ENCODE assay signal across 9 mouse cellular contexts in genomic region chr6:48627511-48627924, GRCm38 (mm10). TPM values are rescaled to one million over a fixed set of nuclear protein-coding genes. Genes with fewer than 3 reads are reported as not detected.
A peak's percentile ranks its signal among the peaks of the same experiment; 100 is the strongest.
DNase-seq lines count a peak whose midpoint lies in the region; ATAC-seq and TF ChIP-seq lines count a peak whose summit lies in the region.
"Had no signal": no experiment of that assay in that cellular context is flagged by ENCODE, and none has a peak within 500 bp of the region (broad histone marks: within the 10 kb centered on the region; RNA-seq: fewer than 3 reads in every experiment).

No protein-coding gene starts in this region.

- no peaks in the 10 kb centered on the region; the same call in 1 of the 2 replicates for H3K79me2 ChIP-seq in CH12.LX (replicated peaks; ENCODE audit: control insufficient read depth, extremely low read depth, insufficient read depth, poor library complexity, severe bottlenecking)

- TF ChIP-seq CTCF in CH12.LX (conservative IDR thresholded peaks at IDR 0.05 in 1 of 2, IDR thresholded peaks at IDR 0.05 in 1 of 2; ENCODE audit: low read depth in 2 of 2, low read length in 2 of 2): no peak

- peak; percentile 39 for DNase-seq in adrenal gland, postnatal 14 days
- DNase-seq in adrenal gland, postnatal 4 days (ENCODE audit: low spot score in 2 of 2): no peak
- peak; percentile 8 for DNase-seq in CH12.LX (ENCODE audit: extremely low read depth)
- DNase-seq in hindbrain, embryonic 11.5 days (ENCODE audit: low spot score): no peak
- no peak for DNase-seq in embryo, embryonic 10.5 days (ENCODE audit: low spot score)
- no peak for DNase-seq in gastrocnemius, postnatal 14 days
- DNase-seq in right cerebral cortex, postnatal 36 days (ENCODE audit: low spot score in 2 of 2): no peak

- H3K4me1 ChIP-seq in CH12.LX (ENCODE audit: control insufficient read depth in 1 of 2, insufficient read depth in 2 of 2): peaks cover 10 to 28% of the 10 kb centered on the region in 2 experiments; a peak in 2 of 4 replicates
- H3K4me1 ChIP-seq in hindbrain, embryonic 11.5 days (replicated peaks; ENCODE audit: control insufficient read depth, insufficient read depth, low read length): peaks cover 2% of the 10 kb centered on the region
- peaks cover 23% of the 10 kb centered on the region for H3K4me1 ChIP-seq in limb, embryonic 13.5 days

- H3K36me3 ChIP-seq in CH12.LX (replicated peaks in 1 of 2; ENCODE audit: control insufficient read depth in 1 of 2, insufficient read depth in 1 of 2, low read length in 1 of 2): peaks cover 7 to 51% of the 10 kb centered on the region in 2 experiments
- no peaks in the 10 kb centered on the region for H3K36me3 ChIP-seq in hindbrain, embryonic 11.5 days (ENCODE audit: control insufficient read depth, insufficient read depth, low read length)
- no peaks in the 10 kb centered on the region for H3K36me3 ChIP-seq in limb, embryonic 13.5 days

- H3K4me2 ChIP-seq in CH12.LX (ENCODE audit: insufficient read depth, low read depth, poor library complexity, severe bottlenecking): peak overlapping the region; percentile 61; the same call in 1 of the 2 replicates
- H3K4me2 ChIP-seq in hindbrain, embryonic 11.5 days (replicated peaks; ENCODE audit: low read depth, low read length): peak overlapping the region; percentile 64
- H3K4me2 ChIP-seq in limb, embryonic 13.5 days (replicated peaks): peak overlapping the region; percentile 86

- H3K27ac ChIP-seq in CH12.LX (ENCODE audit: insufficient read depth, low read depth): no peak overlapping the region
- no peak overlapping the region for H3K27ac ChIP-seq in hindbrain, embryonic 11.5 days (ENCODE audit: low read depth, low read length)
- no peak overlapping the region for H3K27ac ChIP-seq in limb, embryonic 13.5 days

- intact Hi-C loops in gastrocnemius, postnatal 14 days (cut with DNase I; ENCODE audit: low total_unique reads): no loop called here

- dilution Hi-C loops in CH12.LX (cut with MboI; ENCODE audit: extremely low pct_ligation_motif_present, extremely low pct_unique_long_range_greater_than_20kb, low sequenced_read_pairs): loop anchor here (25.0 kb wide), 1 partner anchor 135 kb away; the partner anchor contains the start of gene Gimap3

- H3K27me3 ChIP-seq in CH12.LX (replicated peaks): no peaks in the 10 kb centered on the region
- peaks cover 26% of the 10 kb centered on the region for H3K27me3 ChIP-seq in hindbrain, embryonic 11.5 days (ENCODE audit: control insufficient read depth, insufficient read depth, low read length)
- peaks cover 68% of the 10 kb centered on the region for H3K27me3 ChIP-seq in limb, embryonic 13.5 days

- WGBS in hindbrain, embryonic 11.5 days: 2% methylated on average over 7 of the region's 7 CpGs
- 3% methylated on average over 7 of the region's 7 CpGs for WGBS in limb, embryonic 13.5 days

- no peaks in the 10 kb centered on the region for H3K9me3 ChIP-seq in CH12.LX (replicated peaks; ENCODE audit: low read length)
- no peaks in the 10 kb centered on the region for H3K9me3 ChIP-seq in hindbrain, embryonic 11.5 days (ENCODE audit: control insufficient read depth, low read length)
- H3K9me3 ChIP-seq in limb, embryonic 13.5 days: no peaks in the 10 kb centered on the region

- in situ Hi-C loops in CH12.LX (cut with MboI; ENCODE audit: low pct_ligation_motif_present, low pct_unique_long_range_greater_than_20kb, low sequenced_read_pairs): loop anchor here (5.0 to 25.0 kb wide), 2 partner anchors 70 to 335 kb away; partner anchors contain the start of gene Doxl2

- ATAC-seq in hindbrain, embryonic 11.5 days (ENCODE audit: low FRiP score): no peak
- no peak for ATAC-seq in limb, embryonic 13.5 days (ENCODE audit: low FRiP score, low read depth)

- H3K4me3 ChIP-seq in CH12.LX (replicated peaks in 1 of 3; ENCODE audit: low read depth in 2 of 3, low read length in 2 of 3, poor library complexity in 1 of 3): peak overlapping the region; percentile 55 to 65 (median 61)
- peak overlapping the region; percentile 37 for H3K4me3 ChIP-seq in hindbrain, embryonic 11.5 days (ENCODE audit: low read depth, low read length)
- H3K4me3 ChIP-seq in limb, embryonic 13.5 days: peak overlapping the region; percentile 53

- TF ChIP-seq RAD21 in CH12.LX (IDR thresholded peaks at IDR 0.05; ENCODE audit: low read depth, low read length): no peak

- no peak for TF ChIP-seq EP300 in CH12.LX (IDR thresholded peaks at IDR 0.05; ENCODE audit: low read length)

- H3K9ac ChIP-seq in CH12.LX (ENCODE audit: insufficient read depth, low read depth): peak overlapping the region; percentile 62
- H3K9ac ChIP-seq in hindbrain, embryonic 11.5 days (ENCODE audit: low read depth, low read length): no peak overlapping the region
- peak overlapping the region; percentile 66 for H3K9ac ChIP-seq in limb, embryonic 13.5 days

- no peak for TF ChIP-seq POLR2A in CH12.LX (IDR thresholded peaks at IDR 0.05; ENCODE audit: low read depth, low read length)

TF ChIP-seq in CH12.LX, 34 proteins besides CTCF, POLR2A, EP300 and RAD21:
- TF ChIP-seq ZC3H11A (IDR thresholded peaks at IDR 0.05; ENCODE audit: low read depth, low read length) (no peak), POLR2AphosphoS2 (IDR thresholded peaks at IDR 0.05; ENCODE audit: low read depth, low read length) (no peak), GABPA (IDR thresholded peaks at IDR 0.05; ENCODE audit: insufficient replicate concordance, low read depth, low read length) (no peak), JUN (IDR thresholded peaks at IDR 0.05; ENCODE audit: insufficient read depth, low read depth, low read length) (no peak), ZKSCAN1 (IDR thresholded peaks at IDR 0.05; ENCODE audit: borderline replicate concordance, low read depth, low read length) (no peak), IRF4 (IDR thresholded peaks at IDR 0.05; ENCODE audit: low read depth, low read length) (no peak), BHLHE40 (IDR thresholded peaks at IDR 0.05; ENCODE audit: low read depth, low read length) (no peak), CHD2 (IDR thresholded peaks at IDR 0.05; ENCODE audit: low read length) (no peak), PAX5 (IDR thresholded peaks at IDR 0.05; ENCODE audit: low read length) (no peak)

RNA-seq across cellular contexts. Expression of gene AI854703, which starts 1.0 kb away (rescaled TPM):
- 1.8 and 3.1 TPM in 2 replicates for total RNA-seq in adrenal gland, postnatal 14 days (2021)
- 1 to 10 TPM; 2.1 to 3.3 TPM for total RNA-seq in adrenal gland, postnatal 4 days (2021)
- total RNA-seq in CH12.LX (2012; rRNA removed) (3.5 and 5.3 TPM in 2 replicates), CH12.LX (2014; rRNA removed) (2.1 TPM in 2 replicates)
- polyA plus RNA-seq in CH12.LX (2012; ENCODE audit: insufficient read length, low read depth): 3.1 and 4.8 TPM in 2 replicates
- 1.1 and 1.2 TPM in 2 replicates for polyA plus RNA-seq in hindbrain, embryonic 11.5 days (2014; fragmentation: Nextera tagmentation; extraction: Ambion mirVana)
- 0.75 and 0.89 TPM in 2 replicates for polyA plus RNA-seq in limb, embryonic 13.5 days (2015; fragmentation: Nextera tagmentation; extraction: Ambion mirVana)
- total RNA-seq in gastrocnemius, postnatal 14 days (2021): under 1 TPM; 0.40 to 0.45 TPM

RNA-seq across cellular contexts. Expression of gene Gimap8, which starts 19.5 kb away (rescaled TPM):
- total RNA-seq in adrenal gland, postnatal 14 days (2021): 12.1 and 20.4 TPM in 2 replicates
- 10 to 100 TPM; 10.8 to 12.0 TPM for total RNA-seq in adrenal gland, postnatal 4 days (2021)
- total RNA-seq in CH12.LX (2012; rRNA removed): 27.9 and 28.5 TPM in 2 replicates
- total RNA-seq in CH12.LX (2014; rRNA removed): 27.5 and 36.8 TPM in 2 replicates
- 21.6 and 22.1 TPM in 2 replicates for polyA plus RNA-seq in CH12.LX (2012; ENCODE audit: insufficient read length, low read depth)
- 0.37 and 0.57 TPM in 2 replicates for polyA plus RNA-seq in hindbrain, embryonic 11.5 days (2014; fragmentation: Nextera tagmentation; extraction: Ambion mirVana)
- polyA plus RNA-seq in limb, embryonic 13.5 days (2015; fragmentation: Nextera tagmentation; extraction: Ambion mirVana): 0.70 and 0.86 TPM in 2 replicates
- total RNA-seq in gastrocnemius, postnatal 14 days (2021): 1 to 10 TPM; 4.3 to 5.3 TPM

RNA-seq across cellular contexts. Expression of gene Zfp775, which starts 25.7 kb away (rescaled TPM):
- 7.7 and 8.9 TPM in 2 replicates for total RNA-seq in adrenal gland, postnatal 14 days (2021)
- 10 to 100 TPM in 1 of 2 experiments, 1 to 10 TPM in 1; 7.8 to 10.0 TPM for total RNA-seq in adrenal gland, postnatal 4 days (2021)
- total RNA-seq in CH12.LX (2012; rRNA removed) (4.7 and 6.5 TPM in 2 replicates), CH12.LX (2014; rRNA removed) (2.6 and 3.2 TPM in 2 replicates)
- polyA plus RNA-seq in CH12.LX (2012; ENCODE audit: insufficient read length, low read depth): 3.3 and 3.5 TPM in 2 replicates
- 7.7 and 11.0 TPM in 2 replicates for polyA plus RNA-seq in hindbrain, embryonic 11.5 days (2014; fragmentation: Nextera tagmentation; extraction: Ambion mirVana)
- polyA plus RNA-seq in limb, embryonic 13.5 days (2015; fragmentation: Nextera tagmentation; extraction: Ambion mirVana): 7.2 and 7.7 TPM in 2 replicates
- total RNA-seq in gastrocnemius, postnatal 14 days (2021): 1 to 10 TPM; 5.2 to 5.5 TPM

RNA-seq across cellular contexts. Expression of gene Gm44965, which starts 33.8 kb away (rescaled TPM):
- not detected in 2 replicates for total RNA-seq in adrenal gland, postnatal 14 days (2021)
- 1 to 10 TPM in 1 of 2 experiments, not detected in 1; 2.0 TPM for total RNA-seq in adrenal gland, postnatal 4 days (2021)
- total RNA-seq in CH12.LX (2012; rRNA removed) (not detected in 2 replicates), CH12.LX (2014; rRNA removed) (not detected in 2 replicates)
- polyA plus RNA-seq in CH12.LX (2012; ENCODE audit: insufficient read length, low read depth): not detected in 2 replicates
- not detected in 2 replicates for polyA plus RNA-seq in hindbrain, embryonic 11.5 days (2014; fragmentation: Nextera tagmentation; extraction: Ambion mirVana)
- polyA plus RNA-seq in limb, embryonic 13.5 days (2015; fragmentation: Nextera tagmentation; extraction: Ambion mirVana): 0.73 TPM in 1 of 2 replicates, not detected in the other
- total RNA-seq in gastrocnemius, postnatal 14 days (2021): 1 to 10 TPM in 1 of 2 experiments, not detected in 1; 2.0 TPM
- total RNA-seq: neutrophil, adult 5-6 weeks had no signal

RNA-seq across cellular contexts. Expression of gene Repin1, which starts 33.8 kb away (rescaled TPM):
- total RNA-seq in adrenal gland, postnatal 14 days (2021): 42.8 TPM in 2 replicates
- 10 to 100 TPM; 59.7 to 61.5 TPM for total RNA-seq in adrenal gland, postnatal 4 days (2021)
- total RNA-seq in CH12.LX (2012; rRNA removed): 23.6 and 28.0 TPM in 2 replicates
- total RNA-seq in CH12.LX (2014; rRNA removed): 11.5 and 12.8 TPM in 2 replicates
- 9.7 and 10.7 TPM in 2 replicates for polyA plus RNA-seq in CH12.LX (2012; ENCODE audit: insufficient read length, low read depth)
- 35.3 and 37.8 TPM in 2 replicates for polyA plus RNA-seq in hindbrain, embryonic 11.5 days (2014; fragmentation: Nextera tagmentation; extraction: Ambion mirVana)
- 30.7 and 34.1 TPM in 2 replicates for polyA plus RNA-seq in limb, embryonic 13.5 days (2015; fragmentation: Nextera tagmentation; extraction: Ambion mirVana)
- total RNA-seq in gastrocnemius, postnatal 14 days (2021): 10 to 100 TPM; 18.5 to 19.0 TPM

Comparison
In these comparisons a context has a peak if more than half of its experiments do, and no peak if none do; other contexts are left out.
1. DNase-seq: peak in adrenal gland, postnatal 14 days (single experiment) and CH12.LX (single experiment); none in adrenal gland, postnatal 4 days (0 of 2), hindbrain, embryonic 11.5 days (single experiment), embryo, embryonic 10.5 days (single experiment), gastrocnemius, postnatal 14 days (single experiment) and right cerebral cortex, postnatal 36 days (0 of 2).
2. Peak in every context shown above with its lines, with median percentiles within 50 percentile points of each other: H3K4me2 ChIP-seq and H3K4me3 ChIP-seq.